Mouse (Mus musculus): Measurements from ENCODE around the gene Ubr2.

Gene Ubr2

DNA sequence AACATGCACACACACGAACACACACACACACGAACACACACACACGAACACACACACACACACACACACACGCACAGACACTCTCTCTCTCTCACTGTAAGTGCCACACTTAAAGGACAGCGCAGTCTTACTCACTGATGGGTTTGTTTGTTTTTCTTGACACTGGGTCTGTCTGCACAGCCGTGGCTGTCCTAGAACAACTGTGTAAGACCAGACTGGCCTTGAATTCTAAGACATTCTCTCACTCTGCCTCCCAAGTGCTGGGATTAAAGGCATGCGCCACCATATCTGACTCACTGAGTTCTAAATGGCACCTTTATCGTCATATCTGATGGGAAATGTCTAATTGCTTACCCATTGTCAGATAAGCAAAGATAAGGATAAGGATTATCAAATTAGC lies 7.1 kb downstream of the Ubr2 start:
- DNase-seq (ENCODE audit: low read depth, low spot score), result no peak

DNA sequence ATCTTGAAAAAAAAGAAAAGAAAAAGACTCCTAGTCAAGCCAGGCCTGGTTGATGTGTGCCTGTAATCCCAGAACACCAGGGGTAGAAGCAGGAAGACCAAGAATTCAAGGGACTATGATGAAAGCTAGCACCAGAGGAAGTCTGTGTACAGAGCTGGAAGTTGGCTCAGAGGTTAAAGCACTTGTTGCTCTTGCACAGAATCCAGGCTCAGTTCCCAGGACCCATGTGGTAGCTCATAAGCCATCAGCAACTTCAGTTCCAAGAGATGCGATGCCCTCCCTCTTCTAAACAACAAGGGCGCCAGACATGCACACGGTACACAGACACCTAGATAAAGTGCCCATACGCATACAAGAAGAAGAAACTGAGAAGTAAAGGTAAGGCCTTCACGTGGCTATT lies 8.0 kb downstream of the Ubr2 start:
- no peak for DNase-seq (ENCODE audit: low read depth, low spot score)

DNA sequence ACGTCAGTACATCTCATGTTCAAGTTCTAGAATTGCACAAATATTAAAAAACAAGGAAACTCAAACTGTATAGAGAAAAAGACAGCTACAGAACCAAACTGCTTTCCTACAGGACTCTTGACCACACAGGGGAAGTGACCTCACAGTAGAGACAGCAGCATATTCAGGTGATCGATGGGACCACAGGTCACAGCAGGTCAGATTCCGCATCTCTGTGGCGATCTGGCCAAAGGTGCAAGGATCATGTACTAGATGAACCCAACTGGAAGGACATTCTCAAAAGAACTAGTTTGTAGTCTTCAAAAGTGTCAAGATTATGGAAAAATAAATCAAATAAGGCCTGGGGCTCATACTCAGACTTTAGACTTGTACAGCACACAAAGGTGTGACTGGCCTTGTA lies 11.5 kb downstream of the Ubr2 start:
- DNase-seq (ENCODE audit: low read depth, low spot score), result no peak

DNA sequence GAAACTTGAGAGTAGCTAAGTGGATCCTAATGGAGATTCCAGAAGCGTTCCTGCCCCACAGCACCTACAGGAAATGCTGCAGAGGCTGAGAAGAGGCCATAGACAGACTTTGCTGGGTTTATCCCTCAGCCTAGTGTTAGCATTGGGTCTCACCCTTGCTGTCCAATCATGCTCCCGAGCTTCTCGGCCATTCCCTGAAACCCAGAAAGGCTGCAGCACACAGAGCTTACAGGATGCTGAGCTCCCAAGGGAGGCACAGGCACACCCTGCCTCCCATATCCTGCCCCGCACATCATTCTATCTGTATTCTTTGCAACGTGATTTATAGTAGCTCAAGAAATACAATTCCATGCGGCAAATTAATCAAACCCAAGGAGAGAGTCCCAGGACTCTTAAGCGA lies 13.9 kb downstream of the Ubr2 start:
- DNase-seq (ENCODE audit: low read depth, low spot score), result no peak

DNA sequence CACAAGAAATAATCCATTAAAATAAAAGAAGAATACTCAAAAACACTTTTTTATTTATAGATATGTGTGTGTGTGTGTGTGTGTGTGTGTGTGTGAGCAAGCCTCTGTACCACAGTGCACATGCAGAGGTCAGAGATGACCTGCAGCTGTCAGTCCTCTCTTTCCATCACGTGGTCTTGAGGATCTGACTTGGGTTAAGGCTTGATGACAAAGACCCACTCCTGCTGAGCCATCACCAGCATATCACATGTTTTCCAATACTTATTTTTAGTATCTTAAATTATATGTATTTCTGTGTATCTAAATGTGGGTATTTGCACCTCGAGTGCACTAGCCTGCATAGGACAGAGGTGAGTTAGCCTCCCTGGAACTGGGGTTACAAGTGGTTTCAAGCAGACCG lies 14.7 kb downstream of the Ubr2 start:
- no peak for DNase-seq (ENCODE audit: low read depth, low spot score)

DNA sequence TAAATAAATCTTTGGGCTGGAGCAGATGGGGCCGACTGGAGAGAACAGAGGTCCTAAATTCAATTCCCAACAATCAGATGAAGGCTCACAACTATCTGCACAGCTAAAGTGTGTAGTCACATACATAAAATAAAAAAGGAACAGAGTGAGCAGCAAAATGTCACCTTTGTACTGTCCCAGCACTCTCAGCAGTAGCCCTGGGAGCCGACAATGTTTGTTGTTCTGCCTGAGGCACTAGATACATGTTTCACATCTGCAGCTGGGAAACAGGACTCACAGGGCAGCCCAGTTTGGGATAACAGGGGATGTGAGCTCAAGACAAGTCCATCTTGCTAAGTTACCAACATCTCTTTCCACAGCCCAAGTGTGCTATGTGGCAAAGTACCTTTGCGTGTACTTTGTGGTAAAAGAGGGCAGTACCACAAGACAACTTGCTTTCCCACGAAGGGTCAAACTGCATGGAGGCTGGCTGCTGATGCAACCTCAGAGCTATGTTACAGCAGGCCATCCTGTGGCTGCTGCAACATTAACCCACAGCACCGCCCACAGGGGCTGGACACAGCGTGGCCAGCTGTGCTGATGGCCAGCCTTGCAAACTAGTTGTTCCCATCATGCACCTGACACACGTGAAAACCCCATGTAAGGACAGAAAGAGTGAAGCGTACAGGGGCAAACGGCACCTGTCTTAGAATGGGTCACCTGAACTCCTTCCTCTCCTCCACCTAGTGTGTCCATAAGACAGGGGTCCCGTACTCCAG lies 15.5 kb downstream of the Ubr2 start:
- peak; percentile 30 for DNase-seq (ENCODE audit: low read depth, low spot score)

DNA sequence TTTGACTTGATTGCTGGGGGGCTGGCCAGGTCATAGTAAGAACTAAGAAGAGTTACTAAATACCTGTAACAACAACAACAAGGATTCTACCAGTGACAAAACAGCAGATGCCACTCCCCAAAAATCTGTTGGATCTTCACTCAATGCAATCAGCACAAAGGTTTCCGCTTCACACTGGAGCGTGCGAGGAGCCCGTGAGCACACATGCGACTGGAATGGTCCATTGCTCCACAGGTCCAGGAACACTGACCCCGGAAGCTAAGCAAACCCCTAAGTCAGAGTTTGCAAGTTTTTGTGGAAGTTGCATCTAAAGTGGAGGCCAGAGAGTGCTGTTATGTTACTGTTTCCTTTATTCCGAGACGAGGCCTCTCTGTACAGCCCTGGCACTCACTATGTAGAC lies 16.7 kb downstream of the Ubr2 start:
- no peak for DNase-seq (ENCODE audit: low read depth, low spot score)

DNA sequence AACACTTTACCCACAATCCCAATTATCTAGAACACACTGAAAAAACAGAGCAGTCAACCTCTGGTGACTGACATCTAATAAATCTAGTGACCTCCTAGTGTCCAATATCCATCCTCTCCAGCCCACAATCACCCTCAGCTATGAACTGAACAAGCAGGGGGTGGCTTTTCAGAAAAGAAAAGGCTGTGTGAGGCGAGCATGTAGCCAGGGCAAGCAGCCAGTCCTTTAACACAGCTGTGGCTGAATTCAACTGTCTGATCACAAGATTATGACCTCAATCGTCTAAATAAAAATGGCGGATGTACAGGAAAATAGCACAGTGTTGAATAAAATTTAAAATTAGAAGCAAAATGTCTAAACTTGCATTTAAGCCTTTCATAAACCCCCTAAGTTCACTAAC lies 22.7 kb downstream of the Ubr2 start:
- no peak for DNase-seq (ENCODE audit: low read depth, low spot score)

DNA sequence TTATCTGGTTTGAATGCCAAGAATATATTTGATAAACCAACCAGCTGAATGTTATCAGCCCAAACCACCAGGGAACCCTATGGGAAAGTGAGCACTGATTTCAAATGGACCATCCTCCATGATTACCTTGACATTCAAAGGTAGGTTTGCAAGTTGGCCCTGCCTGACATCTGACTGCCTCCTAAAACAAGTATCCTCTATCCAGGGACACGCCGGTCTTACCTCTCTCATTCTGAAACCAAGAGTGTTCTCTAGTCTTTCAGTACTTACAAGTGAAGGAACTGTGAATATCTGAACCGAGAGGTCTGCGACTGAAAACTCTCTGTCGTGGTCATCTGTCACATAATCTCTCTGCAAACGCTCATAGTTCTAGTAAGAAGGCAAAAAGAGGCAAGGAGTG lies 30.3 kb downstream of the Ubr2 start:
- DNase-seq (ENCODE audit: low read depth, low spot score), result no peak

DNA sequence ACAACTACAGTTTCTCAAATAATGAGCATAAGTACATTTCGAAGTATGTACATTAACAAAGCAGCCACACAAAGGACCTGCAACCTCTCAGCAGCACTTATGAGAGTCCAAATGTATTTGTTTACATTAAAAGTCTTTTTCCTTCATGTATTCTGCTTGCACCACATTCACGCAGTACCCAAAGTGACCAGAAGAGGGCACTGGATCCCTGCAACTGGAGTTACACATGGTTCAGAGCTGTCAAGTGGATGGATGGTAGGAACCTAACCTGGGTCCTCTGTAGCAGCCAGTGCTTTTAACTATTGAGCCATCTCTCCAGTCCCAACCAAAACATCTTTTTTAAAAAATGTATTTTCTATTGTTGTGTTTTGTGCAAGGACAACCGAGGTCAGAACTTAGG lies 35.2 kb downstream of the Ubr2 start:
- peak; percentile 65 for DNase-seq (ENCODE audit: low read depth, low spot score)

DNA sequence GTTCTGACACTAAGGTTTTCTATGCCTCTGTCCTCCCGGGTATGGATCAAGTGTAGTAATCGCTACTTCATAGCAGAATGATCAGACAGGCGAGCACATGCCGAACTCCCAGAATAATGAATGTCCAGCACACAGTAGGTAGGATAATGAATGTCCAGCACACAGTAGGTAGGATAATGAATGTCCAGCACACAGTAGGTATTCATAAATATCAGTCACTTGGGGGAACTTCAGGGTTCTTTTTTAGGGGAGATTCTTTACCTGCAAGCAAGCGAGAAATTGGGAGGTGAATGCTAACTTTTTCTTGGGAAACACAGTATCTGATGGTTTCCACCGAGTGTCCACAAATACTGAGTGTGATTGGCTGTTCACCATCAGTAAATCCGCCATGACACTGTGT lies 37.8 kb downstream of the Ubr2 start:
- no peak for DNase-seq (ENCODE audit: low read depth, low spot score)

DNA sequence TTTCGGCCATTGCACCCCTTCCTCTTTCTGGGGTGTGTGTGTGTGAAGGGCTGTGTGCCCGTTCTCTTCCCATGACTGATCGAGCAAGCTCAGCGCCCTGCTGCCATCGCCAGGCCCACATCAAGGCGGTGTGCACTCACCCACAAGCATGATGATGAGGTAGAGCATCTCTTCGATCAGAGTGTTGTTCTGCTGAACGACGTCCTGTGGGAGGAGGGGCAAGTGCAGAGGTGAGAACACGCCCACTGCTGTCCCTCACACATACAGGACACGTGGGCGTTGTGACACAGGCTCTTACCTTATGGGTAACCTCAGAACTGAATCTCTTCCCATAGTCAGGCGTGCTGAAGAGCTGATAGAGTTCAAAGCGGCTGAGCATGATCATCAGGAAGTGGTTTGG lies 43.5 kb downstream of the Ubr2 start:
- no peak for DNase-seq (ENCODE audit: low read depth, low spot score)

DNA sequence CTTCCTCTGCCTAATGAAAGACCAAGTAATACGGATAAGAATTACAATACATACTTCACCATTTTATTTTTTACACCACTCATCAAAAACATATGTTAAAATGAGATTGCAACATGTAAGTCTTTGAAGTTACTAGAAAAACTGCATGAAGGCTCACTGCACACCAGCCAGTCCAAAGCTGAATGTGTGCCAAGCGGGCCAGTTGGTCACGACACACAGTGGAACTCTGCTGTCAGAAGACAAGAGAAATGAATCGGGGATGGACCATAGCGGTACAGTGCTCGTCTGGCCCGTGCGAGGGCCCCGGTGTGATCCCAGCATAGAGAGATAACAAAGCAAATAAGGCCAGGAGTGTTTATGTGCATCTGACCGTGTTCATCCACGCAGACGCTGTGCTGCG lies 47.2 kb downstream of the Ubr2 start:
- no peak for DNase-seq (ENCODE audit: low read depth, low spot score)

DNA sequence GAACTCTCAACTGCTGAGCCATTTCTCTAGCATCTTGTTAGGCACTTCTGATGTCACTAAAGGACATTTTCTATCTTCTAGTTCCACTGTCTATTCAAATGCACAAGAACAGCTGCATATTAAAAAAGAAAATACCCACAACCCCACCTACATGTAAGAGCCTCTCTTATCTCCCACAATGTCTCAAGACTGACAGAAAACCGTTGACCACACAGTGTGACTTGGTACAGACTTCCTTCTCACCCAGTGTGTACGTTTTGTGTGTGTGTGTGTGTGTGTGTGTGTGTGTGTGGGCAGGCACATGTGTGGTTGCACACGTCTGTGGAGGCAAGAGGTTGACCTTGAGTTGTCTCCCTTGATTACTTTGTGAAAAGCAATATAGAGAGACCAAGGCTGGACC lies 48.2 kb downstream of the Ubr2 start:
- no peak for DNase-seq (ENCODE audit: low read depth, low spot score)

DNA sequence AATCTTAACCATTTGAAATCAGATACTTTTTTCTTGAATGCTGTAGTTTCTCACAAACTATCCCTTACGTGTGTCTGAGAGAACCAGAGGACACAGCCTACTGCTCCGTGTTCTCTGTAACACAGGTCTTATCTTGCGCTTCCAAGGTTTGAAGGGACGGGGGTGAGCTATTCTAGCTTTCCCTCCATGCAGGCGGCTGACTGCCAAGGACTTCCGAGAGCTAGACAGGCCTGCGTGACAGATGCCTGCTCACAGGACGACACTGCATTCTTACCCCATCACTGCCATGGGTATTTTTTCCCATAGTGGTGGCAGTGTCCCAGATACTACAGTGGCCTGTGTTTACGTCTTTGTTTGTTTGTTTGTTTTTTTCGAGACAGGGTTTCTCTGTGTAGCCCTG lies 50.1 kb downstream of the Ubr2 start:
- no peak for DNase-seq (ENCODE audit: low read depth, low spot score)

DNA sequence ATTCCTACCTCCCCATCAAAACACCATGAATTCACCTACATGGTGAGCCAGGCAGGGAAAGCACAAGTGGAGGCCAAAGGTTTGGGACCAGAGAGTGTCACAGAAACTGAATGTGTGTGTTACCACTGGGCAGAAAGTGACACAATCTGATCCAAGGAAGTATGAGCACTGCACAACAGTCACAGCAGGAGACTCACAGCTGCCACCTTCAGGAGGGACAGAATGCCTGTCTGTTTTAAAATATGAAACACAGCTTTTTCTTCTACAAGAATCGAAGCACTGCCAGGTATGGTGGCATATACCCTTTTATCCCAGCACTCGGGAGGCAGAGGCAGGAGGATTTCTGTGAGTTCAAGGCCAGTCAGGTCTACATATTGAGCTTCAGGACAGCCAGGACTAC lies 52.3 kb downstream of the Ubr2 start:
- DNase-seq (ENCODE audit: low read depth, low spot score), result peak; percentile 8

DNA sequence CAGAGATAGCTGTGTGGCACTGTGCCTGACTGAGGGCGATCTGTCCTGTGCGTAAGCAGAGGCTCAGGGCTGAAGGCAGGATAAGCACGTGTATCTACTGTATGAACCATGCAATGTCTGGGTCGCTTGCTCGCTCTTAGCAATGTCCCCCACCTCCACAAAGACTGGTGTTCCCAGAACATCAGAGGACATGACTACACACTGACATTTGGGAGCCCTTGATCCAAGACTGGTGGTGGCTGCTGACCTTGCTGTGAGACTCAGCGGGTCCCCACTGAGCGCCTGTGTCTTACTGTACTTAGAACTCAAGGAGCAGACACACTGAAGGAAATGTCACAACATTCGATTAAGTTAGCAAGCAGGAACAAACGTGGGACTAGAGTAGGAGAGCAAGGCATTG lies 64.1 kb downstream of the Ubr2 start:
- DNase-seq (ENCODE audit: low read depth, low spot score), result no peak

DNA sequence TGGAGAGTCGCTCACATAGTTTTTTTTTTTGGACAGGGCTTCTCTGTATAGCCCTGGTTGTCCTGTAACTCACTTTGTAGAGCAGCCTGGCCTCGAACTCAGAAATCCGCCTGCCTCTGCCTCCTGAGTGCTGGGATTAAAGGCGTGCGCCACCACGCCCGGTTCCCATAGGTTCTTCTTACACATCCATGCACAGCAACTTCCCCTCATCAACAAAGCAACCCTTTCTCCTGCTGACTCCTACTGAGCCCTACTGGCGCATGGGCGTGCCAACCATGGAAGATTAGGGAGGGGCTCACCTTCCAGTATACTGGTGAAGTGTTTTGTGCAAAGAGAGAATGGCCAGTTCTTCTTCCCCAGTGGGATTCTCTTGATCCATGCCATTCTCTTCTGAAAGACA lies 67.9 kb downstream of the Ubr2 start:
- no peak for DNase-seq (ENCODE audit: low read depth, low spot score)

DNA sequence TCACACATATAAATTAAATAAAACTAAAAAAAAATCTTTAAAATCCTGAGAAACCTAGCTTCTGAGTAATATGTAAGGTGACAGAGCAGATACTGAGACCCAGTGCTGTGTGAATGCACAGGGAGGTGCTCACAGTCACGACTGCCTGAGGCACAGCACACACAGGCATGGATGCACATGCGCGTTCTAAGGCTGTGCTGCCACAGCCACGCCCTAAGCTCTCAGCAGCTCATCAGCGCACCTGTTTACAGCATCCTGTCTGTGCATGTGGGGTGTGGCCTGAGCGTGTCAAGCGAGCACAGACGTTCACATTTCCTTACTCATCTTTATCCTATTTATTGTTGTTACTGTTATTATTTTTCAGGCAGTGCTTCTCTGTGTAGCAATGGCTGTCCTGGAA lies 69.9 kb downstream of the Ubr2 start:
- no peak for DNase-seq (ENCODE audit: low read depth, low spot score)

DNA sequence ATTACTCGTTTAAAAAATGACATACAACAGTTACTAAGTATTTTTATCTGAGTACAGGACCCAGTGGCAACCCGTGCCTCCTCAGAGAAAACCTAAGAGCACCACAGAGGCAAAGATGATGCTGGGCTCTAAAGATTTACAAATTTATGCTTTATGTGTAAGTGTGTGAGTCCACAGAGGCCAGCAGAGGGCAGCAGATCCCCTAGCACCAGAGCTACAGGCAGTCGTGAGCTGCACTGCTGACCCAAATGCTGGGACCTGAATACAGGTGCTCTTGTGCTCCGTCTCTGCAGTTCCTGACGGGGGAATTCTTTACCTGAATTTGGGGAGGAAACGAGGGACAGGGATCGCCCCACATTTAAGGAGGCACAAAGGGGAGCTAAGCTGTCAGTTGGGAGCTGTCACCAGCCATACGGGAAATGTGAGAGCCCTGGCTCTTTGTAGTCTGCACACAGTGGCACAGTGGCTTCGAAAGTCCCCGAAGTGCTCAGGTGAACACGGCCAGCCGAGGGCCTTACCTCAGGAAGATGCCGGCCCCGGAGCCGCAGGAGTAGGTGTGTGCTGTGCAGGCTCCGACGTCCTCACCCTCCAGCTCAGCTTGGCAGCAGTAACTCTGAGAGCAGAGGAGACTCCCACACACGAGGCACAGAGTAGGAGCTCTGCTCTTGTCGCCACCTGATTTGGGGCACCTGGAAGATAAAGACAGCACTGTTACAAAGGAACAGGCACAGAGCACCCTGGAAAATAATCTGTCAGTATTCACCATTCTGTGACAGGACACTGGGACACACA lies 76.6 kb downstream of the Ubr2 start:
- peak; percentile 62 for DNase-seq (ENCODE audit: low read depth, low spot score)

DNA sequence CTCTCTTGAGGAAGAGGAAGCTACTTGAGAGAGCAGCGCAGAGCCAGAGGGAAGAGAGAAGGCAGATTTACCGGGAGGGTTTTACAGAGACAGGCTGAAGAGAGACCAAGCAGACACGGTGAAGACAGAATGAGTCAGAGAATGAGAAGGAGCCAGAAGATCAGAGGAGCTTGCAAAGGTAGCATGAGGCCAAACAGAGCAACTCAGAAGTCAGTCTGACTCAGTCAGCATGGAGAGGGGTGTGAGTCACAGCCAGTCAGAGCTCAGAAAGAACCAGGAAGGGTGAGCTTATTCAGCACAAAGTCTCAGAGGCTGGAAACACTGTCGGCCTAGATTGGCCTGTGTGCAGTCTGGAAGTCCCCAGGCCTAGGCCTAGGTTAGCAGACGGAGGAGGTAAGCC lies 77.4 kb downstream of the Ubr2 start:
- DNase-seq (ENCODE audit: low read depth, low spot score), result no peak

DNA sequence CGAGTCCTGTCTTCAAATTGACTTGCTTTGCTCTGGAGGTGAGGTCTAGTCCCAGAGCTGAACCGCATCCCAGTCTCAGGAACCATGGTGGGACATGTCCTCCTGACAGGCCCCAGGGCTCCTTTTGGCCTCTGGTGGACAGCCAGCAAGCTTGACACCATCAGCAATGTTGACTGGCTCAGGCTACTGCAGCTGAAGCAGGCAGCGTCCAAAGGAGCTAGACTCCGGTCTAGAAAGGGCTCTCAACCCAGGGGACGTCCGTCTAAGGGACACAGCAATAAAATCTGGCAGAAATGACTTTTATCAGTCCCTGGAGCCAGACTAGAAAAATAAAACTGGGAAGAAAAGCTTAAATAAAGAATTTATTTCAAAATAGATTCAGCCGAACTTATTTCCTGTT lies 80.5 kb downstream of the Ubr2 start:
- DNase-seq (ENCODE audit: low read depth, low spot score), result no peak

DNA sequence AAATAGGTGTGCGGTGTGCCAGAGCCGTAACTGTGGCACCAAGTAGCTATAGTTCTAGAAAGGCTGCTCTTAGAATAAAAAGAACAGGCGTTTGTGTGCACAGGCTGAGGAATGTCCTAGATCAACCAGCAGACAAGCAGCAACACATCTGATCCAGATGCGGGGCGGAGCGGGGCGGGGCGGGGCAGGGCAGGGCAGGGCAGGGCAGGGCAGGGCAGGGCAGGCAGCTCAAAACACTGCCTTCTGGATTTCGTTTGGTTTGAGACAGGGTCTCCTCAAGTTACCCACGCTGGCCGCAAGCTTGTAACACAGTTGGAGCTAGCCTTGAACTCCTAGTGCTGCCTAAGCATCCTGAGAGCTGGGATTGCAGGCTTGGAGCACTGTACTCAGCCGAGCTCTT lies 81.1 kb downstream of the Ubr2 start:
- no peak for DNase-seq (ENCODE audit: low read depth, low spot score)

All from A20 (cell line).